Mouse (Mus musculus): ENCODE measurements at regions not wholly inside any gene's neighbourhood (a gene's known extent, or its start where the extent isn't known, plus 50 kb on each side); places are given as distances from the start of the nearest gene placed in this dataset.

GRCm38 (mm10) chr15:11774717-11775116 is 132.4 kb downstream of the Npr3 start:
- TF ChIP-seq CTCF (IDR thresholded peaks at IDR 0.05) (no peak), POLR2A (IDR thresholded peaks at IDR 0.05; ENCODE audit: insufficient read depth, low read depth, low read length) (no peak), EP300 (IDR thresholded peaks at IDR 0.05; ENCODE audit: insufficient read depth, low read depth, low read length) (no peak)
